Mouse (Mus musculus): Measurements from ENCODE around the gene Ifitm2.

DNA sequence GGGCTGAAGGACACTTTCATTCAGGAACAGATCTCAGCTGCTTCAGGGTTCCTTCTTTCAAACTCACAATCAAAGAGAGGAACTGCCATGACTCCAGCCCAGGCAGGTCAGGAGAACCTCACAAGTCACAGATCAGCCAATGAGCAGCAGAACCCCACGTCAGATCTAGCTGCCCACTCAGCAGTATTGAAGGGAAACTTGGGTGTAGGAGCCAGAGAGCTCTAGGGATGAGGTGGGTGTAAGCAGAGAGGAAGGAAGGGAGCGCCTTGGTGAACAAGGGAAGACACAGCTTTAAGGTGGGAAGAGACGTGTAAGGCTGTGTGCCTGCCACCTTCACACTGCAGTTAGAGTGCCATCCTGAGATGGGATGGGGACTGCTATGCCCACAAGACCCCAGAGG, 43.5 kb downstream of the Ifitm2 start:
- TF ChIP-seq CTCF (IDR thresholded peaks at IDR 0.05; ENCODE audit: low read depth) (no peak), EP300 (optimal IDR thresholded peaks at IDR 0.05) (no peak)
